Mouse (Mus musculus) heart, embryonic 16.5 days (tissue): ENCODE measurements around the gene Ddx28. TPM values are rescaled to one million over a fixed set of nuclear protein-coding genes. Genes with fewer than 3 reads are reported as not detected.

Experiments used
- ATAC-seq: fragments of 200-750 bp; cut with Nextera tagmentation; replicated peaks from 2 replicates; pipeline ENCODE4 v1.8.0; 2017; ENCODE audit warnings: moderate number of reproducible peaks; ENCODE audit not compliant: insufficient read depth, low FRiP score; ENCODE audit errors: extremely low read depth
- H3K27ac ChIP-seq: fragments of 300-500 bp; sonication (generic); 2 replicates; pipeline ENCODE4 v1.5.1; 2014; ENCODE audit warnings: mild to moderate bottlenecking, low read length, control low read depth, moderate library complexity
- H3K27me3 ChIP-seq: fragments of 300-500 bp; sonication (generic); 2 replicates; pipeline ENCODE4 v1.6.1; 2014; ENCODE audit warnings: low read length, mixed read lengths; ENCODE audit not compliant: control insufficient read depth, insufficient read depth
- H3K36me3 ChIP-seq: fragments of 300-500 bp; sonication (generic); 2 replicates; pipeline ENCODE4 v1.6.1; 2014; ENCODE audit not compliant: control insufficient read depth, insufficient read depth
- H3K4me1 ChIP-seq: fragments of 300-500 bp; sonication (generic); 2 replicates; pipeline ENCODE4 v1.6.1; 2014; ENCODE audit warnings: low read length, mixed read lengths; ENCODE audit not compliant: control insufficient read depth, insufficient read depth
- H3K4me2 ChIP-seq: fragments of 300-500 bp; sonication (generic); 2 replicates; pipeline ENCODE4 v1.6.1; 2014; ENCODE audit warnings: low read depth, mild to moderate bottlenecking, control low read depth, low read length
- H3K4me3 ChIP-seq: fragments of 300-500 bp; sonication (generic); 2 replicates; pipeline ENCODE4 v1.5.1; 2014; ENCODE audit warnings: mild to moderate bottlenecking, control low read depth, low read length
- H3K9ac ChIP-seq: fragments of 300-500 bp; sonication (generic); 2 replicates; pipeline ENCODE4 v1.6.1; 2014; ENCODE audit warnings: low read length, control low read depth
- H3K9me3 ChIP-seq: fragments of 300-500 bp; sonication (generic); replicated peaks from 2 replicates; pipeline ENCODE4 v1.6.1; 2016; ENCODE audit warnings: low read length; ENCODE audit not compliant: control insufficient read depth
- WGBS: fragments of 180-500 bp; shearing (Covaris S2); extraction: QIAGEN DNeasy Blood & Tissue Kit; methylation state at CpG from one replicate; pipeline ENCODE4 v1.1.7; 2014; 5-methylcytosine and 5-hydroxymethylcytosine counted together
- polyA plus RNA-seq: library from polyadenylated mRNA; unstranded; fragments of >200 nt; fragmentation: Nextera tagmentation; extraction: Ambion mirVana; gene quantifications from 2 replicates; pipeline ENCODE4 v1.2.1, GENCODE M21; 2015

Ddx28 gene
- polyA plus RNA-seq, 1 experiment from 2014 or later: 14.8 TPM

DNA sequence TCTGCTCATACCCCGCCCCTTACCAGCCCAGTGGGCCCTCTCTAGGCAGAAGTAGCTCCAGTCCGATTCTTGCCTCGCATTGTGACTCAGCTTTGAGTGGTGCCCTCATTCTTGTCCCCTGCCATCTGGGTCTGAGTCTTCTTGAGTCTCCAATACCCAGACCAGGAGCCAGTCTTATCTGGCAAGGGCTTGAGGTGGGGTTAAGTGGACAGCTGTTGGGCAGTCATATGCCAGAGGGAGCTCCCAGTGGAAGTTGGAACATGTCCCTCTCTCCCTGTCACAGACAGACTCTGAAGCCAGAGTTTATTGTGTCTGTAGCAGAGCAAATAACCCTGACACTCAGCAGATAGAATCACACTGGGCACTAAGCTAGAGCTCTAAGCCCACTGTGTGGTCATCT is 39.4 kb upstream of the Ddx28 start:
- Histone ChIP-seq H3K4me2 (no peak overlapping the region), H3K27me3 (no peaks in the 10 kb centered on the region), H3K9ac (no peak overlapping the region), H3K4me1 (no peaks in the 10 kb centered on the region), H3K4me3 (no peak overlapping the region), H3K36me3 (0 out of 2 replicates have a peak, but pooled peaks cover 6% of the 10 kb centered on the region), H3K27ac (no peak overlapping the region), H3K9me3 (no peaks in the 10 kb centered on the region)
- WGBS: 77% methylated on average over 3 of the region's 3 CpGs
- no peak for ATAC-seq

DNA sequence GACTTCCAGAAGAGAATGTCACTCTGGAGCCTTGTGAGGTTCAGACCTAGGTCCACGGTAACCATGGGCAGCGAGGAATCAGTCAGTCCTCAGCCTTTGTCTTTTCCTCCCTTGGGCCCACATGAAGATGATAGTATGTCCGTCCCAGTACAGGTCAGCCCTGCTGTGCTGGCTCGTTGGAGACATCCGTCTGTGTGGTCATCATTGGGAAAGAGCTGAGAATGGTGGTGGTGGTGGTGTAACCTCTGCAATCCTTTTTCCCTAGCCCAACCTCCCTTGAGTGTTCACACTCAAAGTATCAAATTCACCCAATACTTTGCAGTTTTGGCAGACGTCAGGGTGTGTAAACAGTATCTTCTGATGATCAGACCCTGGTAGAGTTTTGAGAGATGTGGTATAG is 38.2 kb upstream of the Ddx28 start:
- 0 out of 2 replicates have a peak, but pooled peaks cover 6% of the 10 kb centered on the region for H3K36me3 ChIP-seq
- H3K9me3 ChIP-seq: no peaks in the 10 kb centered on the region
- 91% methylated on average over 6 of the region's 6 CpGs for WGBS
- H3K4me3 ChIP-seq: no peak overlapping the region
- no peak overlapping the region for H3K27ac ChIP-seq
- no peak for ATAC-seq
- H3K4me2 ChIP-seq: no peak overlapping the region
- no peaks in the 10 kb centered on the region for H3K4me1 ChIP-seq
- H3K9ac ChIP-seq: no peak overlapping the region
- H3K27me3 ChIP-seq: no peaks in the 10 kb centered on the region

DNA sequence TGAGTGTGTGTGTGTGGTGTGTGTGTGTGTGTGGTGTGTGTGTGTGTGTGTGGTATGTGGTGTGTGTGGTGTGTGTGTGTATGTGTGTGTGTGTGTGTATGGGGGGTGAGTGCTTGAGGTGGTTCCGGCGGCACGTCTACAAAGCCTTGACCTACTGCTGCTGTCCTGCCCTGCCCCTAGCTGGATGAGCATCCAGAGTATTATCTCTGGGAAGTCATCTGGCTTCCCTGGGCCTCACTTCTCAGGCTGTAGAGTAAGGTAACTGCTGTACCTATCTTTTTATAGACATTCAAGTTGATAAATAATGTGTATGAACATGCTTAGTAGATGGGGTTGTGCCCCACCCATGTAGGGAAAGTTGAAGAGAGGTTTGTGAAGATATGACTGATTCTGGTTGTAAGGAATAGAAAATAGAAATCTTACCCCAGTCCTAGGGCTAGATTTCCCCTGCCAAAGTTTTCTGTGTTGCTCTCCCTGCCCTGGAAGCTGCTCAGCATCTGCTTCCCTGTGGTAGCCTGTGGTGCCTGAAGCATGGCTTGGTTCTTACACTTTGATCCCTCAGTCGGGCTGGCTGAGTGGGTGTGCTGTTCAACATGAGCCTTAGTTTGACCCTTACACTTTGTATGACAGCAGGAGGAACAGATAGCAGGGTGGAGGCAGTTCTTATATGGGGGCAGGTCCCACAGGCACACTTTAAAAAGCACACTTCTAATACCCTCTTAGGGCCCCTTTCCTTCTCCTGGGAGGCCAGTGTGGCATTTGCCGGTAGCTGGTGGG is 36.4 kb upstream of the Ddx28 start:
- H3K9ac ChIP-seq: no peak overlapping the region
- ATAC-seq: no peak

DNA sequence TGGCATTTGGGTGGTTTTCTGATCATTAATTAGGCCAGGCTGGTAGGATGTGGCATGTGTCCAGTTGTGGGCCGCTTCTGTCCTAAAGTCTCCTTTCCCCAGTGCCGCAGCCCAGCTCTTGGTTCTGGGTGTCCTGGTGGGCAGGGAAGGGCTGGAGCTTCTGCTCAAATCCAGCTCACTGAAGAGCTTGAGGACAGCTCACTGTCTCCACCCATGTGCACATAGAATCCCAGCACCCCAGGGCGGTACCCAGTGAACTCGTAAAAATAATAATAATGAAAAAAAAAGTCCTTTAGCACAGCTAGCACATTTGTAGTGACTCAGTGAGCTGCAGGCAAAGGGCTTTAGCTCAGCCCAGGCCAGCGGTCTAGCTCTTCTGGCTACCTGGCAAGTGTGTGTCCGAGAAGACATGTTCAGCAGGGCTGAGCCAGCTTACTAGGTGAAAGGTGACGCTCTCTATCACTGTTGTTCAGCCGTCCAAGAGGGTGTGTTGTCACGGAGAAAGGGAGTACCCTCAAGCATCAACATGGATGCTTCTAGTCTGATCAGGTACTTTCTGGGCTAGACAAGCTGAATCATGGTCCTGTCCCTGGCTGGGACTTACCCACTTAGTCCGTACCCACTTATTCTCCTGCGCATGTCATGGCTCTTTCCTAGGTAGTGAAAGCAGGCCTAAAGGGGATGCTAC is 35.3 kb upstream of the Ddx28 start:
- H3K4me3 ChIP-seq: no peak overlapping the region
- H3K4me2 ChIP-seq: no peak overlapping the region
- 84% methylated on average over 11 of the region's 11 CpGs for WGBS
- no peaks in the 10 kb centered on the region for H3K4me1 ChIP-seq
- H3K27ac ChIP-seq: no peak overlapping the region
- H3K9ac ChIP-seq: no peak overlapping the region
- no peaks in the 10 kb centered on the region for H3K36me3 ChIP-seq
- no peaks in the 10 kb centered on the region for H3K9me3 ChIP-seq
- H3K27me3 ChIP-seq: no peaks in the 10 kb centered on the region
- no peak for ATAC-seq

More for the DNA sequence above, 36.4 kb upstream of the Ddx28 start:
- no peak overlapping the region for H3K27ac ChIP-seq
- H3K9me3 ChIP-seq: no peaks in the 10 kb centered on the region
- H3K4me1 ChIP-seq: no peaks in the 10 kb centered on the region
- H3K4me2 ChIP-seq: no peak overlapping the region
- no peaks in the 10 kb centered on the region for H3K36me3 ChIP-seq
- H3K4me3 ChIP-seq: no peak overlapping the region
- H3K27me3 ChIP-seq: no peaks in the 10 kb centered on the region
- WGBS: 75% methylated on average over 5 of the region's 5 CpGs

DNA sequence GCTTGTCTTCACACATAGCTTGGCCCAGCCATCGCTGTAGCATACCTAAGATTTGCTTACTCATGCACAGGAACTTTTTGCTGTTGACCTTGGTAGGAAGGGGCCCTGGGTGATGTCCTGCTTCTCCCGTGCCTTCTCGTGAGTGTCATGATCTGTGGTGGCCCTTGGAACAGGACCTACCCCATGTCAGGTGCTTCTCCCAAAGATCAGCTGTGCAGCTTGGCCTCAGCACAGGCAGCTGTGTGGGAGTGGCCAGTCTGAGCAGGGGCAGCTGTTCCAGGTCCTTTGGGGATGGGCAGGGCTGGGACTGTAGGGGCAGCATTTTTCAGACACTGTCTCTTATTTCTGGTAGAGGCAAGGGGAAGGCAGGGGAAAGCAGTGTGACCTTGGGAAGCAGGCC is 32.5 kb upstream of the Ddx28 start:
- no peaks in the 10 kb centered on the region for H3K27me3 ChIP-seq
- H3K4me1 ChIP-seq: no peaks in the 10 kb centered on the region
- H3K27ac ChIP-seq: no peak overlapping the region
- H3K4me2 ChIP-seq: no peak overlapping the region
- H3K4me3 ChIP-seq: no peak overlapping the region
- H3K9ac ChIP-seq: no peak overlapping the region
- WGBS: 69% methylated on average over 3 of the region's 3 CpGs
- no peaks in the 10 kb centered on the region for H3K36me3 ChIP-seq
- no peak for ATAC-seq
- H3K9me3 ChIP-seq: no peaks in the 10 kb centered on the region

DNA sequence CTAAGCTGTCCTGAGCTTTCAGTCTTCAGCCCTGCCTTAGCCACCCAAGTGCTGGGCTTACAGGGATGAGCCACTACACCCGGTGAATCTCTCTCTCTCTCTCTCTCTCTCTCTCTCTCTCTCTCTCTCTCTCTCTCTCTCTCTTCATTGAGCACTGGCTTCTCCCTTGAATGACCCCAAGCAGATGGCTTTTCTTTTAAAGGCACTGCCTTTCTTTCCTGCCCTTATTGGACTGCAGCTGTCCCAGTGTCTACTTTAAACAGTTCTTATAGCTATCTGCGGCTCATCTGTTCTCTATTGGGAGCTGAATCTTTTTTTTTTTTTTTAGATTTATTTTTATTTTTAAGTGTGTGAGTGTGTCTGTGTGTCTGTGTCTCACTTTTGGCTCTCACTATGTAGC is 31.4 kb upstream of the Ddx28 start:
- H3K27ac ChIP-seq: no peak overlapping the region
- no peak overlapping the region for H3K4me2 ChIP-seq
- ATAC-seq: no peak
- no peaks in the 10 kb centered on the region for H3K4me1 ChIP-seq
- H3K9ac ChIP-seq: no peak overlapping the region
- 86% methylated on average over 2 of the region's 2 CpGs for WGBS
- H3K36me3 ChIP-seq: no peaks in the 10 kb centered on the region
- H3K27me3 ChIP-seq: no peaks in the 10 kb centered on the region
- no peaks in the 10 kb centered on the region for H3K9me3 ChIP-seq
- no peak overlapping the region for H3K4me3 ChIP-seq

DNA sequence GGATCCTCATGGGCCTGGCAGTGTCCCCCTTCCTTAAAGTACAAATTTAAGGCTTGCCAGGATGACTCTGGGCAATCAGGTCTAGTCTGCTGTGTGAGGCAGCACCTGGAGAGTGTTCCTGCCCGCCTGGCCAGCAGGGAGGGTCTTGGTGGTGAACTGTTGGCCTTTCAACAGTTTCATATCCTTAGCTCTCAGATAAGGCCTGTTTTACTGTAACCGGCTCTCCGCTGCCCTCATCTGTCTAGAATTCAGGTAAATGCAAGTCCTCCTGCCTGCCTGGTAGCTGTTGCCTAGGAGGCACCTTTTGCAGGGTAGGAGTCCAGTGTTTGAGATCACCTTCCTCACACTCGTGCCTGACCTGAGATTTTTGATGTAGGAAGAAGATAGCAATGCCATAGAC is 28.5 kb upstream of the Ddx28 start:
- H3K4me1 ChIP-seq: no peaks in the 10 kb centered on the region
- no peak overlapping the region for H3K4me3 ChIP-seq
- no peak overlapping the region for H3K9ac ChIP-seq
- no peaks in the 10 kb centered on the region for H3K9me3 ChIP-seq
- 47% methylated on average over 4 of the region's 4 CpGs for WGBS
- no peak overlapping the region for H3K27ac ChIP-seq
- no peak for ATAC-seq
- no peaks in the 10 kb centered on the region for H3K27me3 ChIP-seq
- no peaks in the 10 kb centered on the region for H3K36me3 ChIP-seq
- no peak overlapping the region for H3K4me2 ChIP-seq

DNA sequence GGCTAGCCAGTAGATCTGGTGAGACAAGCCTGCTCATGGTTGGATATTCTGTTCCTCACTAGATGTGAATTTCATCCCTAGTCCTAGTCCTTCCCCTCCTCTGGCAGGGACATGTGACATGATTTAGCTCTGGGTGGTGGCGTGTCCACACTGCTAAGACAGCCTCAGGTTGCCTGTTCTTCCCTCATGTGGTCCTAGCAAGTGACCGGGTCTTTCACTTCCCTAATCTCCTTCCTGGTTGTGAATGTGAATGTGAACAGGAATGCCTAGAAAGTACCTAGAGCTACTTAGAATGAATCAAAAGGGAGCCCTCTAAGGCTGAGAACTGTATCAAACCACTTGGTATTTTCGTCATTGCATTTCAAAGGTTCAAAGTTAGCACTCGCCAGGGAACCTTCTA is 27.9 kb upstream of the Ddx28 start:
- WGBS: 78% methylated on average over 4 of the region's 4 CpGs
- no peaks in the 10 kb centered on the region for H3K36me3 ChIP-seq

DNA sequence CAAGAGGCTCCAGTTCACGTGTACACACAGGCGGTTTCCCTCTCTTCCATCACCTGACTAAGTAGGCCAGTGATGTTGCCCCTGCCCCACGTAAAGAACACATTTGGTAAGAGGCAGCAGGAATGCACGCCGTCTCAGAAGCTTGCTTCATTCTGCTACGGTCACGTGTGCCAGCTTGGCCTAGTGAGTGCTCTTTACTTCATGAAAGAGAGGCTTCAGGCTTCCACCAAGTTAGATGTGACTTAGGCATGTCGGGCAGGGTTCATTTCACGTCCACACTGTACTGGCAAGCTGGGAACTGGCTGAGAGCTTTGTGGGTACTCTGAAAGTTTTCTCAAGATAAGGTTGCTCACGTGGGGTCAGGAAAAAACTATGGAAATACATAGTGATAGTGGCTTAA is 27.0 kb upstream of the Ddx28 start:
- Histone ChIP-seq H3K27ac (no peak overlapping the region), H3K36me3 (no peaks in the 10 kb centered on the region), H3K4me1 (no peaks in the 10 kb centered on the region), H3K4me3 (no peak overlapping the region), H3K9ac (no peak overlapping the region), H3K4me2 (no peak overlapping the region), H3K27me3 (no peaks in the 10 kb centered on the region), H3K9me3 (no peaks in the 10 kb centered on the region)
- 88% methylated on average over 10 of the region's 10 CpGs for WGBS
- ATAC-seq: no peak

More for the DNA sequence above, 27.9 kb upstream of the Ddx28 start:
- Histone ChIP-seq H3K9me3 (no peaks in the 10 kb centered on the region), H3K27ac (no peak overlapping the region), H3K27me3 (no peaks in the 10 kb centered on the region), H3K4me3 (no peak overlapping the region), H3K4me1 (no peaks in the 10 kb centered on the region), H3K9ac (no peak overlapping the region), H3K4me2 (no peak overlapping the region)
- ATAC-seq: no peak
